Mouse (Mus musculus): ENCODE measurements around the gene Dock1. TPM values are rescaled to one million over a fixed set of nuclear protein-coding genes. Genes with fewer than 3 reads are reported as not detected.

Gene Dock1
- polyA plus RNA-seq, 1 experiment from 2014 or later: 24.7 TPM

DNA sequence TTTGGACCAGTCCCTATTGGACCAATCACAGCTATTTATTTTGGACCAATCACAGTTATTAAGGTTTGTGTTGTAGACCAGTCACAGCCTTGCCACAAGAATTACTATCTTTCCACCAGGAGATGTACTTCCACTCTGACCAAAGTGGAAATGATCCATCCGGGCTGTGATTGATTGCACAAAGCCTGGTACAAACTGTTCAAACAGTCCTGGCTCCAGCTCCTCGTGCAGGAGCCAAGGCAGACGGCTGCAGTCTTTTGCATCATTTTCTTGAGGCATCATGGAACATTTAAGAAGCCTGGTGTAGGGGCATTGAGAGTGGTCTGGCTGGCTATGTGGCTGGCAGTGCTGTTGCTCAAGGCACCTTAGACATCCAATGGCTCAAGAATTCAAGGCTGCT, 358.7 kb downstream of the Dock1 start:
- Histone ChIP-seq H3K27ac (no peak overlapping the region), H3K4me1 (peaks cover 20% of the 10 kb centered on the region), H3K36me3 (no peaks in the 10 kb centered on the region), H3K9me3 (no peaks in the 10 kb centered on the region), H3K27me3 (ENCODE audit: insufficient read depth, poor library complexity, severe bottlenecking) (peaks cover 29% of the 10 kb centered on the region), H3K4me3 (no peak overlapping the region)
- no peak for DNase-seq (ENCODE audit: low spot score)
- WGBS: 84% methylated on average over 3 of the region's 3 CpGs

DNA sequence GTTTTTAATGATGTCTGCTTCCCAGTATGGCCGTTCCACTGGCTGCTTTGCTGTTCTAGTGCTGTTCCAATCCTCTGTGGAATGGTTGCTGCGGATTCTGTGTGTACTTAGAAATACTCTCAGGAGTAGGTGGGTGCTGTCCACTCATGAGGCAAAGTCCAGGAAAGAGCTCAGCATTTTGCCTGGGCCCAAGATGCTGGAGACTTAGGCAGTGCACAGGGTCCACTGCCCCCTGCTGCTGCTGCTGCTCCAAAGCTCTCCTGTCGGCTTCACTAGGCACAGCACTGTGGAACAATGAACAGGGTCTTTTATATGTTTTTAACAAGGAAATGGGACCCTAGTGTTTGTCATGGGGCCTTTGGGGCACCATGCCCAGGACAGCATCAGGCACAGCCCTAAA, 361.0 kb downstream of the Dock1 start:
- H3K9me3 ChIP-seq: no peaks in the 10 kb centered on the region
- WGBS: 42% methylated on average over 3 of the region's 3 CpGs
- no peak overlapping the region for H3K4me3 ChIP-seq
- peaks cover 29% of the 10 kb centered on the region for H3K4me1 ChIP-seq
- H3K27me3 ChIP-seq (ENCODE audit: insufficient read depth, poor library complexity, severe bottlenecking): peaks cover 41% of the 10 kb centered on the region
- H3K27ac ChIP-seq: no peak overlapping the region
- DNase-seq (ENCODE audit: low spot score): no peak
- no peaks in the 10 kb centered on the region for H3K36me3 ChIP-seq

DNA sequence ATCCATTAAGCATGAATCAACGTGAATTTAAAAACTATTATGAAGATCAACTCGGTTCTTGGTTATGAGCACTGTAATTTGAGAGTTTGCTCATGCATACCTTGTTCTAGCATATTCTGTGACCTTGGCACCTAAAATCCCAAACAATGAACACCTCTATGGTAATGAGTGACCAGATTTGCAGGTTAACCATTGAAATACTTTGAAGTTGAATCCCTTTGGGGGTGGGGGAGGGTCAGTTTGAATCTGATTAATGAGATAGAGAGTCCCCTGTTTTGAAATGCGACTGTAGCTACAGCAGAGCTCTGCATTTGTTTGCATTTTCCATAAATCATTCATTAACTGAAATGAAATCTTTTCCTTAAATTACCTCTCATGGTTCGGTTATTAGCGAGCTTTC, 364.4 kb downstream of the Dock1 start:
- Histone ChIP-seq H3K36me3 (no peaks in the 10 kb centered on the region), H3K4me3 (no peak overlapping the region), H3K27ac (no peak overlapping the region), H3K9me3 (no peaks in the 10 kb centered on the region), H3K27me3 (ENCODE audit: insufficient read depth, poor library complexity, severe bottlenecking) (peaks cover 20% of the 10 kb centered on the region; the same call in 1 of the 2 replicates), H3K4me1 (peaks cover 29% of the 10 kb centered on the region)
- WGBS: 85% methylated on average over 5 of the region's 5 CpGs
- no peak for DNase-seq (ENCODE audit: low spot score)

DNA sequence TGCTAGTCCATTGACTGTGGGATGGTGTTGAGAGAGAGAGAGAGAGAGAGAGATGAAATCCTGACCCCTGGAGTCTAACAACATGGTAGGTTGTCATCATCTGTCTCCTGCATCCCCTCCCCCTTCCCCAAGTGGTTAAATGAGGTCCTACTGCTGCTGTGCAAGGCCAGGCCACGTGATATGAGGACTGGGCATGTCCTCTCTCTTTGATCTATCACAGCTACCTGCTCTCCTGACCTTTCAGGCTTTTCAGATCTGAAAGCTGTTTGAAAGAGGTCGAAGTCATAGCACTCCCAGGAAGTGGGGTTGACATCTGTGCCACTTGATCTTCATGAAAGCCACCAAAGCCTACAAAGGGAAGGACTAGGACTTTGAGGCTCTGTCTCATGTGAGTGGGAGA, 365.2 kb downstream of the Dock1 start:
- Histone ChIP-seq H3K4me1 (peaks cover 29% of the 10 kb centered on the region), H3K27me3 (ENCODE audit: insufficient read depth, poor library complexity, severe bottlenecking) (peaks cover 16% of the 10 kb centered on the region; the same call in 1 of the 2 replicates), H3K36me3 (no peaks in the 10 kb centered on the region), H3K9me3 (no peaks in the 10 kb centered on the region), H3K27ac (no peak overlapping the region), H3K4me3 (no peak overlapping the region)
- WGBS: 33% methylated on average over 2 of the region's 2 CpGs
- no peak for DNase-seq (ENCODE audit: low spot score)

DNA sequence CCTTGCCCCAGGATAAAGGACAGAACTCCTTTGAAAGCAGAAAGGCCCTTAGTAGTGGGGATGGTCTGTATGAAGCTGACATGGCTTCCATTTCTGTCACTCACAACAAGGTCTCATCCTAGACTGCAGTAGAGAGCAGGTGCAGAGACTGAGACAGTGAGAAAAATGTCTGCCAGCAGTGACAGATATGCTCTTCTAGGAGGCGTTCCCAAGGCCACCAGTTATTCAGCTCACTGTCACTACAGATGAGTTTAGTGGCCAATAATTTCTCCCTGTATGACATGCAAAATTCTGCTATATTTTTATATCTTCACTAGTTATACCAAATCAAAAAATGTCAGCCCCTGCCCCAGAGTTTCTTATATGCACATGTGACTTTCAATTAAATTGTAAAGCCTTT, 368.5 kb downstream of the Dock1 start:
- Histone ChIP-seq H3K9me3 (no peaks in the 10 kb centered on the region), H3K4me1 (0 out of 2 replicates have a peak, but pooled peaks cover 9% of the 10 kb centered on the region), H3K36me3 (no peaks in the 10 kb centered on the region), H3K27me3 (ENCODE audit: insufficient read depth, poor library complexity, severe bottlenecking) (peaks cover 16% of the 10 kb centered on the region; the same call in 1 of the 2 replicates), H3K4me3 (no peak overlapping the region), H3K27ac (no peak overlapping the region)
- no peak for DNase-seq (ENCODE audit: low spot score)
- 66% methylated on average over 1 of the region's 1 CpGs for WGBS

DNA sequence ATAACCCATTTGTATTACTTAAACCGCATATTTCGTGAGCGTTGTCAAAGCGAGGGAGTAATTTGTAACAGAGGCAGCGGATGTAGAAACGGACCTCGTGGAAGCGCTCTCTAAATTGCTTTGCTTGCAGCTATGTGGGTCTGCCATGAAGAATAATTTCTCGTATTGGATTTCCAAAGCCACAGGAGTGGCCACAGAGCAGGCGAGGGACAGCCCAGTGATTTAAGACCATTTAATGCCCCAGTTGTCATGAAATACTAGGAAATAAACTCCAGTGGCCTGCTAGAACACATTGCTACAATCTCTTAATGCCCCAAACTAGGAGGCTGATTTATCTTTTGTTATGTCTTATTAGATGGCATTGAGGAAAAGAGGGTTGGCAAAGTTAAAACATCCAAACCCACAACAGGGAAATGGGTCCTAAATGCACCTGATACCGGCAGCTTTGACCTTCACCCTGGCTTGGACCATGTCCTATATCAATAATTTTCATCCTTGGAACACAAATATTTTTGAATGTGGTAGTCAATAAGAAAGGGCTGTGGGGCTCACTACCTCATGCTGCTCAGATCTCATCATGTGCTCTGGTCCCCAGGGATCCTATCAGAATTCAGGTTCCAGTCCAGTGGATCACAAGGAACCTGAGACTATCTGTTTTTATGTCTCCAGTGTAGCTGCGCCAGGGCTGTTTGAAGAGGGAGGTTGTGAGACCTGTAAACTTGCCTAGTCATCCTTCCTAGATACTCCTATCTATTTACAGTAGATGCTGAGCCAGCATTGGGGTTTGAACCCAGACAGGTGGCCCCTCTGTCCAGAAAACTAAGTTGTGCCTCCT, 373.7 kb downstream of the Dock1 start:
- DNase-seq (ENCODE audit: low spot score): no peak
- no peaks in the 10 kb centered on the region for H3K27me3 ChIP-seq (ENCODE audit: insufficient read depth, poor library complexity, severe bottlenecking)
- no peaks in the 10 kb centered on the region; the same call in 1 of the 2 replicates for H3K9me3 ChIP-seq
- peaks cover 3% of the 10 kb centered on the region; the same call in 1 of the 2 replicates for H3K36me3 ChIP-seq
- 89% methylated on average over 12 of the region's 12 CpGs for WGBS
- peaks cover 14% of the 10 kb centered on the region; the same call in 1 of the 2 replicates for H3K4me1 ChIP-seq
- H3K4me3 ChIP-seq: no peak overlapping the region
- H3K27ac ChIP-seq: no peak overlapping the region

DNA sequence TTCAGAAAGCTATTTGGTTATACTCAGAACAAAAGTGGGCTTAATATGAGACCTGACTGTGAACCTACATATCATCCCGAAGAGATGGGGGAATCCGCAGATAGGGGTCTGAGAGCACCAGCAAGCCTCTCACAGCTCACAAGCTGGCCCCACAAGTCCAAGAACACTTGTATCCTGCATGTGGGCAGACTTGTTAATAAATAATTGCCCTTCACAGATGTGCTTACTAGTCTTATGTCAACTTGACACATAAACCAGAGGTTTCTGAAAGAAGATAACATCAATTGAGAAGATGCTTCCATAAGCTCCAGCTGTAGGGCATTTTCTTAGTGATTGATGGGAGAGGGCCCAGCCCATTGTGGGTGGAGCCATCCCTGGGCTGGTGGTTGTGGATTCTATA, 379.0 kb downstream of the Dock1 start:
- WGBS: 82% methylated on average over 2 of the region's 2 CpGs
- H3K36me3 ChIP-seq: peaks cover 3% of the 10 kb centered on the region; the same call in 1 of the 2 replicates
- H3K9me3 ChIP-seq: no peaks in the 10 kb centered on the region; the same call in 1 of the 2 replicates
- no peak overlapping the region for H3K27ac ChIP-seq
- H3K27me3 ChIP-seq (ENCODE audit: insufficient read depth, poor library complexity, severe bottlenecking): no peaks in the 10 kb centered on the region
- H3K4me1 ChIP-seq: peaks cover 16% of the 10 kb centered on the region
- DNase-seq (ENCODE audit: low spot score): no peak
- H3K4me3 ChIP-seq: no peak overlapping the region

DNA sequence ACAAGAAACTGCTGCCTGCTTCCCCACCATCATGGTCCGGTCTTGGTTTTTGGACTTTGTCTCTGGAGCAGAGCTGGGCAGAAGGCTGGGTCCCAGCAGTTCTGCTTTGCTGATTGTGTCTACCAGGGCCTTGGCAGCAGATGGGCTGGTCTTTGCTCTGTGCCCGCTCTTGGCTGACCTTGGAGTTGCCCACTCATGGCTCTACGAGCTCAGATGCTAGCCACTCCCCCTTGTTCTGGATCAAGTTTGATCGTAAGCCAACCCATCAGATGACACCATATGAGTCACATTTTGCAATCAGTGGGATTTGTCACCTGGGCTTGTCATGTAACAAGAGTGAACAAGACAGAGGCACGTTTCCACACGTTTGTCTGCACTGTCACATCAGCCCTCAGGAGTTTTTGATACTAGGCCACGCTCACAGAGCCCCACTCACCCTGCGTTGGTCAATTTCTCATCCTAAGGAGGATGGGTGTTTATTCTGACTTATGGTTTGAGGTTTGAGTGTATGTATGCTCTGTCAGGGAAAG, 382.8 kb downstream of the Dock1 start:
- Histone ChIP-seq H3K27me3 (ENCODE audit: insufficient read depth, poor library complexity, severe bottlenecking) (no peaks in the 10 kb centered on the region), H3K36me3 (no peaks in the 10 kb centered on the region), H3K9me3 (no peaks in the 10 kb centered on the region), H3K27ac (no peak overlapping the region), H3K4me1 (peaks cover 11% of the 10 kb centered on the region), H3K4me3 (no peak overlapping the region)
- no peak for DNase-seq (ENCODE audit: low spot score)
- 88% methylated on average over 8 of the region's 8 CpGs for WGBS

DNA sequence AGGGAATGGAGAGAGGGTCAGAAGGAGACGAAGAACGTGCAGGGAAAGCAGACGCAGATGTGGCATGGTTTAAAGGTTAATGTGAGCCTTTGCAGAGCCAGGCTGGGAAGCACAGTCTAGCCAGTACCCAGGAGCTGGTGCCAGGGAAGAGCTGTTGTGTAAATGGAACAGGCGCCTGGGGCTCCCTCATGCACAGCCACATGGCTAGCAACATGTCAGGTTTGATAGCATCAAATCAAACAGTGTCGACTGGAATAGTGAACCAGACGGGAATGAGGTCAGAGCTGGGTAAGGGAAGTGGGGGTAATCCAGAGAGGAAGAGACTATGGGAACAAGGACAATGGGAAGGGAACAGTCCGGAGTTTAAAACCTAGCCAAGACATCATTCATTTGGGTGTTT, 384.2 kb downstream of the Dock1 start:
- Histone ChIP-seq H3K36me3 (no peaks in the 10 kb centered on the region), H3K9me3 (no peaks in the 10 kb centered on the region), H3K27me3 (ENCODE audit: insufficient read depth, poor library complexity, severe bottlenecking) (no peaks in the 10 kb centered on the region), H3K4me1 (peaks cover 11% of the 10 kb centered on the region), H3K4me3 (no peak overlapping the region), H3K27ac (no peak overlapping the region)
- no peak for DNase-seq (ENCODE audit: low spot score)
- WGBS: 66% methylated on average over 7 of the region's 7 CpGs

DNA sequence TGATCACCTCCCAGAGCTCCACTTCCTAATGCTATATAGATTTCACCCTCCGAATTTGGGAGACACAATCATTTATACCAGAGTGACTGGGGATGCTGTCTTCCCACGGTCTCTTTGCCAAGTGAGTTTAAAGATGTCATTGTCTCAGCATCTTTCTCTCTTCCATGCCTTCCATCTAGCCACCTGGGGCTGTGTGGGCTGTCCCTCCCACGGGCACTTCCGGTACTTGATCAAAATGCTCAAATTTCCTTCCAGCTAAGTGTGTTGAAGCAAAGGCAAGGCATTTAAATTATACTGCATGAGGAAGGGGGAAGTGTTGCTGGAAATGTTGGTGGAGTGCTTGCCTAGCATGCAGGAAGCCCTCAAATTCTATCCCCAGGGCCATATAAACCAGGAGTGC, 388.6 kb downstream of the Dock1 start:
- 78% methylated on average over 4 of the region's 4 CpGs for WGBS
- Histone ChIP-seq H3K27me3 (ENCODE audit: insufficient read depth, poor library complexity, severe bottlenecking) (no peaks in the 10 kb centered on the region), H3K36me3 (peaks cover 10% of the 10 kb centered on the region), H3K4me3 (no peak overlapping the region), H3K27ac (no peak overlapping the region), H3K9me3 (peaks cover 5% of the 10 kb centered on the region; the same call in 1 of the 2 replicates), H3K4me1 (peaks cover 14% of the 10 kb centered on the region)
- DNase-seq (ENCODE audit: low spot score): no peak

DNA sequence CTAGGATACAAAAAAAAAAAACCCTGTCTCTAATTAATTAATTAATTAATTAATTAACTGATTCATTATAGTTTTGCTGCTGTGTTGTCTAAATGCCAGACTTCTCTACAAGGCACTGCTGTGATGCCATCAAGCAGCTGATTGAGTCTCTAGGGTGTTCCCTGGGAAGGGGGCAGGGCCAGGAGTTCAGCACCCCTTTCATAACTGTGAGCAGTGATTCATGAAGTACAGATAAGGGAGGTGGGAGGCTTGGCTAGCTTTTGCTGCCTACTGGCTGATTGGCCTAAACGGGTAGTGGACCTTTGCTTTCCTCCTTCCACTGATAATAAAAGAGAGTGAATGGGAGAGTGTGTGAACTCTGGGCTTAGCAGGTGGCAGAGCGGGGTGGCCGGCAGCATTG, 389.1 kb downstream of the Dock1 start:
- H3K36me3 ChIP-seq: peaks cover 10% of the 10 kb centered on the region
- no peak overlapping the region for H3K27ac ChIP-seq
- 80% methylated on average over 3 of the region's 3 CpGs for WGBS
- no peak for DNase-seq (ENCODE audit: low spot score)
- peaks cover 14% of the 10 kb centered on the region for H3K4me1 ChIP-seq
- H3K9me3 ChIP-seq: peaks cover 5% of the 10 kb centered on the region; the same call in 1 of the 2 replicates
- no peak overlapping the region for H3K4me3 ChIP-seq
- no peaks in the 10 kb centered on the region for H3K27me3 ChIP-seq (ENCODE audit: insufficient read depth, poor library complexity, severe bottlenecking)

DNA sequence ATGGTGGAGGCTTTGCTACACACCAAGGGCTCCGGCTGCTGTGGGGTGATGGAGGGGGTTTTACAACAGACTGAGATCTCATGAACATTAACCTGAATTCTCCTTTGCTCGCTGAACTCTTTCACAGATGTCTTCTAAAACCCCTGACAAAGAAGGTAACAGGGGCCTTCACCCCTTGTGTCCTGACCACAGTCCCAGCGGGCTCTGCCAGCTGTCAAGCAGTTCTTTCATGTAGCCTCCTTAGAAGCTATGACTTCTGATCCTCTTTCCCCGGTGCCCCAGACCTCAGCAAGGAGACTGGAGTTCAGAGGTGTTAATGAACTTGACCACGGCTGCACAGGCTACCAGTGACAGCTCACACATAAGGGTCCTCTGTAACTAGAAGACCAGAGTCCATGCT, 393.4 kb downstream of the Dock1 start:
- Histone ChIP-seq H3K36me3 (peaks cover 10% of the 10 kb centered on the region), H3K27ac (no peak overlapping the region), H3K4me1 (peaks cover 7% of the 10 kb centered on the region; the same call in 1 of the 2 replicates), H3K9me3 (peaks cover 5% of the 10 kb centered on the region; the same call in 1 of the 2 replicates), H3K4me3 (no peak overlapping the region), H3K27me3 (ENCODE audit: insufficient read depth, poor library complexity, severe bottlenecking) (no peaks in the 10 kb centered on the region)
- no peak for DNase-seq (ENCODE audit: low spot score)
- 72% methylated on average over 5 of the region's 5 CpGs for WGBS

DNA sequence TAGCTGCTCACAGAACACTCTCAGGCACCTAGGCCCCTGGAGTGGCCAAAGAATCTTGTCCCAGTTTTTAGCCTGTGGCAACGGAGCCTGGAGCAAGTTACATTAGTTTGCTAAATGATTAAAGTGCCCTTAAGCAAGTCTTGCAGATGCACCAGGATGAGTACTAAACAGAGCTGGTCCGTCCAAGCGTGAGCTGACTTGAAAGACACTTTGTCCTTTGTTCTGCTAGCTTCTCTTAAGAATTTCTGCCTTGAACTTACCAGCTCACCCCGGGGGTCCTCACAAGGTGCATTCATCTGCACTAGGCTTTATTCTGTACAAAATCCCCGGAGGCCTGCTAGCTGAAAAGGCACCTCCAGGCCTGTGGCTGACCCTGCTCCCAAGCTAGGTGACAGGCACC, 394.8 kb downstream of the Dock1 start:
- Histone ChIP-seq H3K36me3 (peaks cover 5% of the 10 kb centered on the region), H3K9me3 (peaks cover 5% of the 10 kb centered on the region; the same call in 1 of the 2 replicates), H3K27me3 (ENCODE audit: insufficient read depth, poor library complexity, severe bottlenecking) (no peaks in the 10 kb centered on the region), H3K27ac (no peak overlapping the region), H3K4me1 (peaks cover 7% of the 10 kb centered on the region; the same call in 1 of the 2 replicates), H3K4me3 (no peak overlapping the region)
- 75% methylated on average over 5 of the region's 5 CpGs for WGBS
- DNase-seq (ENCODE audit: low spot score): no peak

Data from heart, embryonic 10.5 days (tissue).